Mouse (Mus musculus) E14TG2a.4 (cell line): ENCODE measurements around the gene Gtf2f1.

Experiments
- CTCF ChIP-seq: conservative IDR thresholded peaks from 2 replicates; pipeline ENCODE4 v1.5.1; 2014; ENCODE audit warnings: low read length
- POU5F1 ChIP-seq: IDR thresholded peaks from 2 replicates; pipeline ENCODE4 v1.6.1; 2014; ENCODE audit warnings: low read length, borderline replicate concordance

GRCm38 (mm10) chr17:56957763-56958429 lies 53.2 kb downstream of the Gtf2f1 start:
- TF ChIP-seq CTCF (no peak), POU5F1 (no peak)
